Mouse (Mus musculus): ENCODE data around the gene Pde2a. TPM values are rescaled to one million over a fixed set of nuclear protein-coding genes. Genes with fewer than 3 reads are reported as not detected.

Pde2a gene
- polyA plus RNA-seq, 1 experiment from 2014 or later: 22.5 TPM

DNA sequence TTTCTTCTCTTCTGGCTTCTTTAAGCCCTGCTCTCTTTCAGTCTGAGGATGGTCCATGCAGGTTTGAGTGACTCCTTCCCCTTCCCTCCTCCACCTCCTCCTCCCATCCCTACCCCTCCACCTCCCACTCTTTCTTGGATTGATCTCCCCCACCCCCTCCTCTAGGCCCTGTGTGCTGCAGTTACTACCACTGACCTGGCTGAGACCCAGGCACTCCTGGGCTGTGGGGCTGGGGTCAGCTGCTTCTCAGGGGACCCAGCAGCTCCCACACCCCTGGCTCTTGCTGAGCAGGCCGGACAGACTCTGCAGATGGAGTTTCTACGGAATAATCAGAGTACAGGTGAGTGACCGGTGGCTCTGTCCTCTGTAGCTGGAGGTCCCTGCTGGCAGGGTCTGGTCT, 26.9 kb upstream of the Pde2a start:
- H3K27ac ChIP-seq (ENCODE audit: low read length): peak overlapping the region; percentile 99
- H3K4me3 ChIP-seq (ENCODE audit: low read length): peak overlapping the region; percentile 46
- H3K4me1 ChIP-seq (replicated peaks; ENCODE audit: control insufficient read depth, insufficient read depth, low read length): peaks cover 41% of the 10 kb centered on the region
- peak overlapping the region; percentile 68 for H3K9ac ChIP-seq (ENCODE audit: low read length)
- peaks cover 23% of the 10 kb centered on the region for H3K36me3 ChIP-seq (ENCODE audit: control insufficient read depth, insufficient read depth, low read length)
- H3K27me3 ChIP-seq (ENCODE audit: control insufficient read depth, insufficient read depth, low read depth, low read length): no peaks in the 10 kb centered on the region
- peak overlapping the region; percentile 67 for H3K4me2 ChIP-seq (ENCODE audit: low read depth, low read length)
- ATAC-seq (ENCODE audit: low read depth): no peak
- H3K9me3 ChIP-seq (ENCODE audit: control insufficient read depth, low read length): no peaks in the 10 kb centered on the region
- 55% methylated on average over 3 of the region's 3 CpGs for WGBS

DNA sequence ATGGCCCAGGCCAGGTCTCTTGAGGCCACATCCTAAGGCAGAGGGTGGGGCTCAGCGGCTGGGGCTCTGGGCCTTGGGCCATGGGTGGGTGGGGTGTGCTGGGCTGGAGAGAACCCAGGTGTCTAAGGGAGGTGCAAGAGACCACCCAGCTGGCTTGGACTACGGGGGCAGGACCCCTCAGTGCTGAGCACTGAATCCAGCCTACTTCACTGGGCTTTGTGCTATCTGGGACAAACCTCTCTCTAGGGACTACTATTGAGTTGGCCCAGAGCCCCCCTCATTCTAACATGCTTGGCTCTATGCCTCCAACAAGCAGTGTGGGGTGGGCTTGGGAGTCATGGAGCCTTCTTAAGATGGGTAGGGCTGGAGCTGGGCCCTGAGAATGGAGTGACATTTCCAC, 26.0 kb upstream of the Pde2a start:
- ATAC-seq (ENCODE audit: low read depth): no peak
- Histone ChIP-seq H3K27me3 (ENCODE audit: control insufficient read depth, insufficient read depth, low read depth, low read length) (no peaks in the 10 kb centered on the region), H3K9me3 (ENCODE audit: control insufficient read depth, low read length) (no peaks in the 10 kb centered on the region), H3K4me3 (ENCODE audit: low read length) (peak overlapping the region; percentile 46), H3K4me1 (replicated peaks; ENCODE audit: control insufficient read depth, insufficient read depth, low read length) (peaks cover 39% of the 10 kb centered on the region), H3K36me3 (ENCODE audit: control insufficient read depth, insufficient read depth, low read length) (peaks cover 20% of the 10 kb centered on the region), H3K9ac (ENCODE audit: low read length) (peak overlapping the region; percentile 68), H3K4me2 (ENCODE audit: low read depth, low read length) (peak overlapping the region; percentile 67), H3K27ac (ENCODE audit: low read length) (peak overlapping the region; percentile 99)
- WGBS: 47% methylated on average over 2 of the region's 2 CpGs

DNA sequence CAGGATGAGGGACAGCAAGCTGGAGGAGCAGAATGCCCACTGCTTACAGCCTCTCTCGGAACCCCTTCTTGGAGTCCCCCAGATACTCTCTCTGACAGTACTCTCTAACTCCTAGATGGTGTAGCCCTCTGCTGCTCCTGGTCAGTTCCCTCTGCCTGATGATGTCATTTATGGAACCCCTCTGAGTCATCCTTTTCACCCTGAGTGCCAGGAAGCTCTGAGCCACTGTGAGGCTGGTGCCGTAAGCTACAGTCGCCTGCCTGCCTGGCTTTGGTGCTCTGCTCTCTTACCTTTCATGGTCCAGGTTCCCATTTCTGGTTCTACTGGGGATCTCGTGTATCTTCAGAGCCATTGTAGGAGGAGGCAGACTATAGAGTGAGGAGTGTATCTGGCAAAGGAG, 24.3 kb upstream of the Pde2a start:
- H3K36me3 ChIP-seq (ENCODE audit: control insufficient read depth, insufficient read depth, low read length): peaks cover 35% of the 10 kb centered on the region
- ATAC-seq (ENCODE audit: low read depth): no peak

DNA sequence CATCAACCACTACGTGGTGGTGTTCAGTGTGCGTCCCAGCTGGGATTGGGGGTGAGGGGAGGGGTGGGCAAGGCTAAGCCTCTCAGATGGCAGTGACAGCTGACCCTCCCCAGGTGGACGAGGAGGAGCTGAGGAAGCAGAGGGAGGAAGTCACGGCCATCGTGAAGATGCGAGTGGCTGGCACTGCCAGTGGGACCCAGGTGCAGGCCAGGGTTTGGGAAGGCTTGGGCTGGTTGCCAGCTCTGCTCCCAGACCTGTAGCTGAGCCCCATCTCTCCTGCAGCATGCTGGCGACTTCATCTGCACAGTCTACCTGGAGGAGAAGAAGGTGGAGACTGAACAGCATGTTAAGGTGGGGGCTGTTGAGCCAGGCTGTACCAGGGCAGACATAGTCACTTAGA, 20.0 kb upstream of the Pde2a start:
- WGBS: 77% methylated on average over 7 of the region's 7 CpGs
- no peak overlapping the region for H3K27ac ChIP-seq (ENCODE audit: low read length)
- peaks cover 54% of the 10 kb centered on the region for H3K36me3 ChIP-seq (ENCODE audit: control insufficient read depth, insufficient read depth, low read length)

More for the DNA sequence above, 24.3 kb upstream of the Pde2a start:
- Histone ChIP-seq H3K9me3 (ENCODE audit: control insufficient read depth, low read length) (no peaks in the 10 kb centered on the region), H3K4me1 (replicated peaks; ENCODE audit: control insufficient read depth, insufficient read depth, low read length) (peaks cover 24% of the 10 kb centered on the region), H3K27ac (ENCODE audit: low read length) (no peak overlapping the region), H3K4me2 (ENCODE audit: low read depth, low read length) (no peak overlapping the region), H3K27me3 (ENCODE audit: control insufficient read depth, insufficient read depth, low read depth, low read length) (no peaks in the 10 kb centered on the region), H3K9ac (ENCODE audit: low read length) (no peak overlapping the region), H3K4me3 (ENCODE audit: low read length) (no peak overlapping the region)
- WGBS: 88% methylated on average over 4 of the region's 4 CpGs

DNA sequence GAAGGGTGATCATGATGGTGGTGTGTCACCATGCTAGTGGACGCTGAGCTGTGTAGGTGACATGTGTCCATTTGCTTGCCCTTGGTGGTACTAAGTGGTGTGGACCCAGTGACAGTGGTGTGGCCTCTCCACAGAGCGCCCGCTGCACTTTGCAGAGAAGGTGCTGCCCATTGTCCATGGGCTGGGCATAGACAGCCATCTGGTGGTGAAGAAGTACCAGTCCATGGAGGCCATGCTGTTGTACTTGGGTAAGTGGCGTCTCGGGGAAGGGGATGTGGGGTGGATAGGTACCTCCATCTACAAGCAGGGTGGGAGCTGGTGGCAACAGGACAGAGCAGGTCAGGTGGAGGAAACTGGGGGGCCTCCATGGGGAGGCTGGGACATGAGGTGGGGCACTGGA, 17.7 kb upstream of the Pde2a start:
- H3K36me3 ChIP-seq (ENCODE audit: control insufficient read depth, insufficient read depth, low read length): peaks cover 59% of the 10 kb centered on the region
- H3K4me1 ChIP-seq (replicated peaks; ENCODE audit: control insufficient read depth, insufficient read depth, low read length): no peaks in the 10 kb centered on the region
- no peaks in the 10 kb centered on the region for H3K27me3 ChIP-seq (ENCODE audit: control insufficient read depth, insufficient read depth, low read depth, low read length)
- H3K9ac ChIP-seq (ENCODE audit: low read length): no peak overlapping the region
- no peak overlapping the region for H3K4me2 ChIP-seq (ENCODE audit: low read depth, low read length)
- ATAC-seq (ENCODE audit: low read depth): no peak
- H3K4me3 ChIP-seq (ENCODE audit: low read length): no peak overlapping the region
- 90% methylated on average over 5 of the region's 5 CpGs for WGBS
- H3K9me3 ChIP-seq (ENCODE audit: control insufficient read depth, low read length): no peaks in the 10 kb centered on the region
- H3K27ac ChIP-seq (ENCODE audit: low read length): no peak overlapping the region

More for the DNA sequence above, 20.0 kb upstream of the Pde2a start:
- no peak overlapping the region for H3K4me2 ChIP-seq (ENCODE audit: low read depth, low read length)
- no peaks in the 10 kb centered on the region for H3K27me3 ChIP-seq (ENCODE audit: control insufficient read depth, insufficient read depth, low read depth, low read length)
- no peak for ATAC-seq (ENCODE audit: low read depth)
- H3K4me1 ChIP-seq (replicated peaks; ENCODE audit: control insufficient read depth, insufficient read depth, low read length): no peaks in the 10 kb centered on the region
- no peak overlapping the region for H3K4me3 ChIP-seq (ENCODE audit: low read length)
- H3K9ac ChIP-seq (ENCODE audit: low read length): no peak overlapping the region
- no peaks in the 10 kb centered on the region for H3K9me3 ChIP-seq (ENCODE audit: control insufficient read depth, low read length)

DNA sequence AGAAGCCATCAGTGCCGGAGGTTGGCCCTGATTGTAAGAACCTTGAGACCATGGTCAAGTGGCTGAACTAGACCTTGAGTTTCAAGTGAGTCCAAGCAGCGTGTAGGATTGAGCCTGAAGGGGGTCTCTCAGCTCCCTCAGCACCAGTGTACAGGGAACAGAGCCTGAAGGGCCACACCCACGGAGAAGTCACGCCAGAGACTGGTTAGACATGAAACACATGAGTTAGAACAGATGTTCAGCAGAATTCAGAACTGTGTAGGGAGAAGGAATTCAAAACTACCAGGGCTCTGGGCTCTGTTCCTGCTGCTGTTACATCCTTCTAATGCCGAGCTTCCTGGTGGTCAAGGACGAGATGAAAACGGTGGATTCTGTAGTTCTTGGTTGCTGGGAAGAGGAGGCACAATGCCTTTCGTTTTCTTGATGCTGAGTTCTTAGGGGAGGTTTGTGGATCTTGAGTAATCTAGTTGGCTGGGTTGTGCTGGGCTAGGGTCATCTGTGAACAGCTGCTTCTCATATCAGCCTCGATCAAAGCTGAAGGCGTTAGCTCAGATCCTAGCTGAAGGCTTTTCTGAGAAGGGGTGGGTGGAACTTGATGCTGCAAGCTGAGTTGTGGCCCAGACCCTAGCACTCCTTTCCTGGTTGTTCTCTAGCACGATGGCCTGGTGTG, 11.1 kb upstream of the Pde2a start, which contains the start of gene Gm45837:
TSS of gene Gm45837 (plus strand) at position 620 of the 670 bp plus-strand sequence.
- H3K27me3 ChIP-seq (ENCODE audit: control insufficient read depth, insufficient read depth, low read depth, low read length): no peaks in the 10 kb centered on the region
- no peaks in the 10 kb centered on the region for H3K9me3 ChIP-seq (ENCODE audit: control insufficient read depth, low read length)
- ATAC-seq (ENCODE audit: low read depth): no peak
- H3K4me3 ChIP-seq (ENCODE audit: low read length): no peak within 1 kb of the TSS
- peaks cover 39% of the 10 kb centered on the region for H3K36me3 ChIP-seq (ENCODE audit: control insufficient read depth, insufficient read depth, low read length)
- H3K9ac ChIP-seq (ENCODE audit: low read length): no peak within 1 kb of the TSS
- 66% methylated on average over 11 of the region's 11 CpGs for WGBS
- H3K4me2 ChIP-seq (ENCODE audit: low read depth, low read length): no peak within 1 kb of the TSS
- peak within 1 kb of the TSS; percentile 13; the same call in 1 of the 2 replicates for H3K27ac ChIP-seq (ENCODE audit: low read length)
- H3K4me1 ChIP-seq (replicated peaks; ENCODE audit: control insufficient read depth, insufficient read depth, low read length): peaks cover 19% of the 10 kb centered on the region

DNA sequence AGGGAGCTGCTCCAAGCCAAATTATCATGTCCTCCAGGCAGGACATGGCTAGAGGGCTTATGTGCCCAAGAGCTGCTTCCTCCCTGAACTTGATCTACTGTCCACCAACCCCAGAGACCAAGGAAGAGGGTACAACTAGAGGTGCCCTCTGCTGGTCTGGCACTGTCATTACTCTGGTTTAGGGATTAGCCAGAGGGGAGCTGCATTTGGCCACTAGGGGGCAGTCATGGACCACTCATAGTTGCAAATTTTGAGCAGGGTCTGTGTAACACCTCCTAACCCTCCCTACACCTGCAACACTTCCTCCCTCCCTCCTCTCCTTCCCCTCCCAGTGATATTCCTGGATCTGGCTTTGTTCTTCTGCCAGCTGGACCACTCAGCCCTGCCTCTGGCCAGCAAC, 8.7 kb upstream of the Pde2a start:
- ATAC-seq (ENCODE audit: low read depth): peak; percentile 29
- no peak overlapping the region for H3K9ac ChIP-seq (ENCODE audit: low read length)
- H3K27ac ChIP-seq (ENCODE audit: low read length): no peak overlapping the region
- no peaks in the 10 kb centered on the region for H3K9me3 ChIP-seq (ENCODE audit: control insufficient read depth, low read length)
- H3K36me3 ChIP-seq (ENCODE audit: control insufficient read depth, insufficient read depth, low read length): peaks cover 27% of the 10 kb centered on the region
- peaks cover 19% of the 10 kb centered on the region for H3K4me1 ChIP-seq (replicated peaks; ENCODE audit: control insufficient read depth, insufficient read depth, low read length)
- no peak overlapping the region for H3K4me3 ChIP-seq (ENCODE audit: low read length)
- no peak overlapping the region for H3K4me2 ChIP-seq (ENCODE audit: low read depth, low read length)
- no peaks in the 10 kb centered on the region for H3K27me3 ChIP-seq (ENCODE audit: control insufficient read depth, insufficient read depth, low read depth, low read length)

DNA sequence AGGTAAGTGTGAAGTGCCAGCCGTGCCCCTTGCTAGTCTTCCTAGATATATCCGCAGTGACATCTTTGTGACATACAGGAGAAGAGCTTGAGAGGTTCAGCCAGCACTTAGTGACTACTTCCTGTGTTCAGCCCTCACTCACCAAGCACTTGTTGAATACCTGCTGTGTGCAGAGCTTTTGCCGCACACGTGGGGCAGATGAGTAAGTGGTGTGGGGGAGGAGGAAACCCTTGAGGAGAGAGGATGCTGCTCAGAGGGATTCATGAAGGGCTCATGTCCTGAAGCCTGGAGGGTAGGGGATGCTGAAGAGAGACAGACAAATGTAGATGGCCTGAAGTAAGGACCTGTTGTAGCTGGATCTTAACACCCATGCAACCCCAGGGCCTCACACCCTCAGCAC, 7.3 kb upstream of the Pde2a start:
- Histone ChIP-seq H3K9ac (ENCODE audit: low read length) (no peak overlapping the region), H3K27ac (ENCODE audit: low read length) (no peak overlapping the region; the same call in 1 of the 2 replicates)
- no peak for ATAC-seq (ENCODE audit: low read depth)

DNA sequence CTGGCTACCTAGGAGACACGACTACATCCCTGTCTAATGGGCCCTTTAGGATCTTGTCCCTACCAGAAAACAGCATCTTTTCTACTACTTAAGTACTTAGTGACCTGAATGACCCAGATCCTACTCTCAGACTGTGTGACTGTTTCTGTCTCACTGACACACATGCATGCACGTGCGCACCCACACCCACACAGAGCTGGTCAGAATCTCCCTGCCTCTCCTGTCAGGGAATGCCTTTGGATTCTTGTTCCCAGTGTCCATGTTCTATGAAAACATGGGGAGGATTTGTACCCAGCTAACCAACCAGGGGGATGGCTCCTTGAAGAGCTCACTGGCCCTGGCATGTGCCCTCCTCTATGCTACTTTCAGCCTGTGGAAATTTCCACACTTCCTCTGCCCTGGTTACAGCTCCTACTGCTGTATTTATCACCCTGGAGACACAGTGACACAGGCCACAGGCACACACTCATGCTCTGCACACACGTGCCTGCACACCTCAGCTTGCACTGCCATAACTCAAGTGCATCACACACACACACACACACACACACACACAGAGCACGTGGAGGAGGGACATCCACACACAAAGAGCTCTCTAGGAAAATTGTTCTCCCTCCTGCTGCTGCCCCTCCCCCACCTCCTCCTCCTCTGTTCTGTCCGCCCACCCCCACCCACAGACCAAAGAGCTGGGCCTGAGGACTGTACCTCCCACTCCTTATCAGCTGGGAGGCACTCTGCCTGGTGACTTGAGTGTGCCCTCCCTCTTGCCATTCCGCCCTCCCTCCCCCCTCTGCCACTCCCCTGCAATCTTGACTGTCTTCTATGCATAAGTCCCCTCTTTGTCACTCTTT, 6.6 kb upstream of the Pde2a start:
- H3K36me3 ChIP-seq (ENCODE audit: control insufficient read depth, insufficient read depth, low read length): peaks cover 12% of the 10 kb centered on the region
- H3K27me3 ChIP-seq (ENCODE audit: control insufficient read depth, insufficient read depth, low read depth, low read length): no peaks in the 10 kb centered on the region; the same call in 1 of the 2 replicates
- peak overlapping the region; percentile 70 for H3K27ac ChIP-seq (ENCODE audit: low read length)
- H3K4me3 ChIP-seq (ENCODE audit: low read length): no peak overlapping the region
- no peak overlapping the region for H3K4me2 ChIP-seq (ENCODE audit: low read depth, low read length)
- WGBS: 23% methylated on average over 7 of the region's 7 CpGs
- H3K9ac ChIP-seq (ENCODE audit: low read length): no peak overlapping the region
- no peaks in the 10 kb centered on the region for H3K9me3 ChIP-seq (ENCODE audit: control insufficient read depth, low read length)
- peak; percentile 66 for ATAC-seq (ENCODE audit: low read depth)
- peaks cover 19% of the 10 kb centered on the region for H3K4me1 ChIP-seq (replicated peaks; ENCODE audit: control insufficient read depth, insufficient read depth, low read length)

More for the DNA sequence above, 7.3 kb upstream of the Pde2a start:
- Histone ChIP-seq H3K27me3 (ENCODE audit: control insufficient read depth, insufficient read depth, low read depth, low read length) (no peaks in the 10 kb centered on the region; the same call in 1 of the 2 replicates), H3K9me3 (ENCODE audit: control insufficient read depth, low read length) (no peaks in the 10 kb centered on the region), H3K36me3 (ENCODE audit: control insufficient read depth, insufficient read depth, low read length) (peaks cover 15% of the 10 kb centered on the region), H3K4me1 (replicated peaks; ENCODE audit: control insufficient read depth, insufficient read depth, low read length) (peaks cover 19% of the 10 kb centered on the region), H3K4me2 (ENCODE audit: low read depth, low read length) (no peak overlapping the region), H3K4me3 (ENCODE audit: low read length) (no peak overlapping the region)
- WGBS: 20% methylated on average over 4 of the region's 4 CpGs

All from lung, embryonic 16.5 days (tissue).